Mouse (Mus musculus) layer of hippocampus, postnatal 14 days (tissue): ENCODE data around the gene Gen1. TPM values are rescaled to one million over a fixed set of nuclear protein-coding genes. Genes with fewer than 3 reads are reported as not detected.

Source experiments
- microRNA-seq, 2 experiments: library from miRNA; unstranded; fragments of <30 nt; microRNA quantifications; one replicate each; pipeline ENCODE4 v1.2.0; 2021
- total RNA-seq, 2 experiments: library from RNA; stranded (reverse); gene quantifications; 2 replicates each; pipeline ENCODE4 v1.2.3; 2021

Gene Gen1
- total RNA-seq, 2 experiments from 2014 or later, result 1.5 to 2.9 TPM

Small RNA genes lying within 50 kb of the gene (microRNA-seq; reads per million reads assigned to microRNA genes)
- gene Mir7675, result 0 reads per million in 2 experiments

Other genes starting within 250 kb of the Gen1 start
- gene Kcns3, start 114.7 kb downstream of the Gen1 start, total RNA-seq, result 1 to 10 TPM; 6.6 to 6.8 TPM
- gene Msgn1, start 56.8 kb downstream of the Gen1 start, total RNA-seq, result not detected
- 10 to 100 TPM; 31.3 to 34.1 TPM for gene Smc6, start 85 bp upstream of the Gen1 start, total RNA-seq
- gene Vsnl1, start 170.8 kb upstream of the Gen1 start, total RNA-seq, result 100 to 1,000 TPM; 377 to 391 TPM
- under 1 TPM; 0.69 to 0.81 TPM for gene Rad51ap2, start 190.3 kb upstream of the Gen1 start, total RNA-seq